Mouse (Mus musculus): ENCODE measurements at regions not wholly inside any gene's neighbourhood (a gene's known extent, or its start where the extent isn't known, plus 50 kb on each side); places are given as distances from the start of the nearest gene placed in this dataset.

GRCm38 (mm10) chr16:86932765-86933164 lies 421.2 kb upstream of the N6amt1 start:
- no peaks in the 10 kb centered on the region for H3K4me1 ChIP-seq (ENCODE audit: insufficient read depth, low read length)
- ATAC-seq (ENCODE audit: low FRiP score), result peak; percentile 63; the same call in 1 of the 2 replicates
- no peak overlapping the region for H3K4me2 ChIP-seq (ENCODE audit: low read depth, low read length, poor library complexity, severe bottlenecking)
- WGBS, result 56% methylated on average over 3 of the region's 3 CpGs
- H3K27me3 ChIP-seq (ENCODE audit: insufficient read depth, low read length), result no peaks in the 10 kb centered on the region
- no peaks in the 10 kb centered on the region for H3K9me3 ChIP-seq (ENCODE audit: low read length)
- peak; percentile 89 for DNase-seq (ENCODE audit: low spot score)
- no peak overlapping the region for H3K27ac ChIP-seq (ENCODE audit: low read depth, low read length)
- H3K36me3 ChIP-seq (ENCODE audit: insufficient read depth, low read length), result no peaks in the 10 kb centered on the region
- TF ChIP-seq CTCF (IDR thresholded peaks at IDR 0.05), result no peak
- no peak overlapping the region for H3K4me3 ChIP-seq (ENCODE audit: low read depth, low read length)
- no peak overlapping the region for H3K9ac ChIP-seq (replicated peaks; ENCODE audit: low read length, poor library complexity, severe bottlenecking)

GRCm38 (mm10) chr16:86897967-86898710 lies 455.8 kb upstream of the N6amt1 start:
- Histone ChIP-seq H3K27me3 (ENCODE audit: insufficient read depth, low read length) (no peaks in the 10 kb centered on the region), H3K4me3 (ENCODE audit: low read depth, low read length) (no peak overlapping the region), H3K4me2 (ENCODE audit: low read depth, low read length, poor library complexity, severe bottlenecking) (no peak overlapping the region), H3K36me3 (ENCODE audit: insufficient read depth, low read length) (no peaks in the 10 kb centered on the region), H3K9me3 (ENCODE audit: low read length) (no peaks in the 10 kb centered on the region), H3K4me1 (ENCODE audit: insufficient read depth, low read length) (no peaks in the 10 kb centered on the region), H3K27ac (ENCODE audit: low read depth, low read length) (no peak overlapping the region), H3K9ac (replicated peaks; ENCODE audit: low read length, poor library complexity, severe bottlenecking) (no peak overlapping the region)
- DNase-seq (ENCODE audit: low spot score) (no peak), ATAC-seq (ENCODE audit: low FRiP score) (no peak)
- WGBS, result 60% methylated on average over 2 of the region's 2 CpGs
- no peak for TF ChIP-seq CTCF (IDR thresholded peaks at IDR 0.05)

GRCm38 (mm10) chr16:86894982-86895381 lies 459.0 kb upstream of the N6amt1 start:
- Histone ChIP-seq H3K9me3 (ENCODE audit: low read length) (no peaks in the 10 kb centered on the region), H3K36me3 (ENCODE audit: insufficient read depth, low read length) (no peaks in the 10 kb centered on the region), H3K4me3 (ENCODE audit: low read depth, low read length) (no peak overlapping the region), H3K4me2 (ENCODE audit: low read depth, low read length, poor library complexity, severe bottlenecking) (no peak overlapping the region), H3K27ac (ENCODE audit: low read depth, low read length) (no peak overlapping the region), H3K4me1 (ENCODE audit: insufficient read depth, low read length) (no peaks in the 10 kb centered on the region), H3K27me3 (ENCODE audit: insufficient read depth, low read length) (no peaks in the 10 kb centered on the region), H3K9ac (replicated peaks; ENCODE audit: low read length, poor library complexity, severe bottlenecking) (no peak overlapping the region)
- DNase-seq (ENCODE audit: low spot score) (peak; percentile 5), ATAC-seq (ENCODE audit: low FRiP score) (no peak)
- no peak for TF ChIP-seq CTCF (IDR thresholded peaks at IDR 0.05)
- 70% methylated on average over 3 of the region's 3 CpGs for WGBS

- no peak overlapping the region for H3K27ac ChIP-seq (ENCODE audit: low read depth, low read length)
- no peak overlapping the region for H3K9ac ChIP-seq (replicated peaks; ENCODE audit: low read length, poor library complexity, severe bottlenecking)
- H3K27me3 ChIP-seq (ENCODE audit: insufficient read depth, low read length), result no peaks in the 10 kb centered on the region
- no peaks in the 10 kb centered on the region for H3K4me1 ChIP-seq (ENCODE audit: insufficient read depth, low read length)
- ATAC-seq (ENCODE audit: low FRiP score) (no peak), DNase-seq (ENCODE audit: low spot score) (no peak)
- H3K4me3 ChIP-seq (ENCODE audit: low read depth, low read length), result no peak overlapping the region
- H3K9me3 ChIP-seq (ENCODE audit: low read length), result no peaks in the 10 kb centered on the region
- no peaks in the 10 kb centered on the region for H3K36me3 ChIP-seq (ENCODE audit: insufficient read depth, low read length)
- no peak overlapping the region for H3K4me2 ChIP-seq (ENCODE audit: low read depth, low read length, poor library complexity, severe bottlenecking)
- no peak for TF ChIP-seq CTCF (IDR thresholded peaks at IDR 0.05)
- 68% methylated on average over 5 of the region's 5 CpGs for WGBS
These were observed 459.7 kb upstream of the N6amt1 start for GRCm38 (mm10) chr16:86894333-86894732.

GRCm38 (mm10) chr16:86888421-86888820 lies 465.6 kb upstream of the N6amt1 start:
- Histone ChIP-seq H3K4me1 (ENCODE audit: insufficient read depth, low read length) (no peaks in the 10 kb centered on the region; the same call in 1 of the 2 replicates), H3K27ac (ENCODE audit: low read depth, low read length) (no peak overlapping the region), H3K4me2 (ENCODE audit: low read depth, low read length, poor library complexity, severe bottlenecking) (no peak overlapping the region), H3K9me3 (ENCODE audit: low read length) (no peaks in the 10 kb centered on the region), H3K36me3 (ENCODE audit: insufficient read depth, low read length) (no peaks in the 10 kb centered on the region), H3K27me3 (ENCODE audit: insufficient read depth, low read length) (no peaks in the 10 kb centered on the region), H3K9ac (replicated peaks; ENCODE audit: low read length, poor library complexity, severe bottlenecking) (no peak overlapping the region), H3K4me3 (ENCODE audit: low read depth, low read length) (no peak overlapping the region)
- ATAC-seq (ENCODE audit: low FRiP score), result no peak
- WGBS, result 91% methylated on average over 5 of the region's 5 CpGs
- TF ChIP-seq CTCF (IDR thresholded peaks at IDR 0.05), result no peak
- no peak for DNase-seq (ENCODE audit: low spot score)

GRCm38 (mm10) chr16:86887605-86888004 lies 466.4 kb upstream of the N6amt1 start:
- Histone ChIP-seq H3K27me3 (ENCODE audit: insufficient read depth, low read length) (no peaks in the 10 kb centered on the region), H3K36me3 (ENCODE audit: insufficient read depth, low read length) (no peaks in the 10 kb centered on the region), H3K4me2 (ENCODE audit: low read depth, low read length, poor library complexity, severe bottlenecking) (no peak overlapping the region), H3K9ac (replicated peaks; ENCODE audit: low read length, poor library complexity, severe bottlenecking) (no peak overlapping the region), H3K4me3 (ENCODE audit: low read depth, low read length) (no peak overlapping the region), H3K27ac (ENCODE audit: low read depth, low read length) (no peak overlapping the region), H3K4me1 (ENCODE audit: insufficient read depth, low read length) (no peaks in the 10 kb centered on the region; the same call in 1 of the 2 replicates), H3K9me3 (ENCODE audit: low read length) (no peaks in the 10 kb centered on the region)
- TF ChIP-seq CTCF (IDR thresholded peaks at IDR 0.05), result no peak
- DNase-seq (ENCODE audit: low spot score) (no peak), ATAC-seq (ENCODE audit: low FRiP score) (no peak)
- WGBS, result 81% methylated on average over 4 of the region's 4 CpGs

Data from midbrain, postnatal 0 days (tissue).